Mouse (Mus musculus): Measurements from ENCODE around the gene Wars. TPM values are rescaled to one million over a fixed set of nuclear protein-coding genes. Genes with fewer than 3 reads are reported as not detected.

Wars gene
- polyA plus RNA-seq, 1 experiment from 2014 or later, result 34.5 TPM

DNA sequence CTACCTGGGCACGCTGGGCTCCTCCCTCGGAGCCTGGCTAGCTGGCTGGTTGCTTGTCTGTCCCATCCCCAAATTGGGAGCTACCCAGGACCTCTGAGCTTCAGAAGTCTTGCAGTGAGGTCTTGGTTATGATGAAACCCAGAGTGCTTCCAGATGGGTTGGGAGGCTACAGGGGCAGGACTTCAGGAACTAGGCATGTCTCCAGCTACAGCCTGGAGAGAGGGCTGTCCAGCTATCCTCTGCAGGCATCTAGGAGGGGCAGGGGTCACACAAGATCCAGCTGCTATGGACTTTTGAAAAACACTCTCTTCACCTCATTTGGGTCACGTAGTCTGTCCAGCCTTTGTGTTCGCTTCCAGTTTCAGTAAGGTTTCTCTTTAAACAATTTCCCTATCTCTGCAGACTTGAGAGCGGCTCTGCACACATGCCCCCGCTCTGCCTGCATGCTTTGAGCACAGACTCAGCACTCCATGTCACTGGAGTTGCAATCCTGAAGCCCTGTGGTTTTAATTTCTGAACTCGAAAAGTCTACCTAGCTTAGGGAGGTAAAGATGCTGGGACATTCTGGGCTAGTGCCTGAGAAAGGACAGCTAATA, 36.3 kb downstream of the Wars start:
- Histone ChIP-seq H3K27ac (ENCODE audit: low read depth, low read length) (no peak overlapping the region), H3K9me3 (ENCODE audit: control insufficient read depth) (no peaks in the 10 kb centered on the region), H3K27me3 (replicated peaks; ENCODE audit: control insufficient read depth, insufficient read depth, low read length) (no peaks in the 10 kb centered on the region), H3K36me3 (ENCODE audit: control insufficient read depth, insufficient read depth) (peaks cover 24% of the 10 kb centered on the region), H3K9ac (ENCODE audit: low read depth, low read length) (no peak overlapping the region), H3K4me3 (ENCODE audit: low read depth, low read length) (no peak overlapping the region), H3K4me2 (replicated peaks; ENCODE audit: low read depth) (no peak overlapping the region), H3K4me1 (replicated peaks; ENCODE audit: control insufficient read depth, insufficient read depth, low read length) (no peaks in the 10 kb centered on the region)
- no peak for ATAC-seq
- 68% methylated on average over 7 of the region's 7 CpGs for WGBS
- no peak for TF ChIP-seq CTCF (IDR thresholded peaks at IDR 0.05; ENCODE audit: low read depth)

DNA sequence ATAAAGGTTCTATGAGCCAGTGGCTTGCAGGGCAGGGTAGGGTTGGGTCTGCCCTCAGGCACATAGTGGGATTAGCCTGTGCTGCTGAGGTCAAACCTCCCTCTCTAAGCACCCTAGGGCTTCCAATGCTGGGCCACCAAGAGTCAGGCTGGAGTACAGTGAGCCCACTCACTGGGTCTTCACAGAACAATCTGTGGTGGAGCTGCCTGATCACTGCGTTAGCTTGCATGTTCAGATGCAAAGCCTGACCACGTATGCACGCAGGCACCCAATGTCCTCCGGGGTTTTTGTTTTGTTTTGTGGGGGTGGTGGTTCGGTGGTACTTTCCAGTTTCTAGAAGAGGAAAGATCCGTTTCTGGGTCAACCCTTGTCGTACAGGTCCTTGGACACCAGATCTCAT, 36.9 kb downstream of the Wars start:
- H3K9ac ChIP-seq (ENCODE audit: low read depth, low read length), result no peak overlapping the region
- H3K27ac ChIP-seq (ENCODE audit: low read depth, low read length), result no peak overlapping the region
- H3K9me3 ChIP-seq (ENCODE audit: control insufficient read depth), result no peaks in the 10 kb centered on the region
- H3K36me3 ChIP-seq (ENCODE audit: control insufficient read depth, insufficient read depth), result peaks cover 21% of the 10 kb centered on the region
- WGBS, result 88% methylated on average over 7 of the region's 7 CpGs
- TF ChIP-seq CTCF (IDR thresholded peaks at IDR 0.05; ENCODE audit: low read depth), result no peak
- H3K4me1 ChIP-seq (replicated peaks; ENCODE audit: control insufficient read depth, insufficient read depth, low read length), result no peaks in the 10 kb centered on the region
- H3K27me3 ChIP-seq (replicated peaks; ENCODE audit: control insufficient read depth, insufficient read depth, low read length), result no peaks in the 10 kb centered on the region
- no peak for ATAC-seq
- no peak overlapping the region for H3K4me2 ChIP-seq (replicated peaks; ENCODE audit: low read depth)
- H3K4me3 ChIP-seq (ENCODE audit: low read depth, low read length), result no peak overlapping the region

DNA sequence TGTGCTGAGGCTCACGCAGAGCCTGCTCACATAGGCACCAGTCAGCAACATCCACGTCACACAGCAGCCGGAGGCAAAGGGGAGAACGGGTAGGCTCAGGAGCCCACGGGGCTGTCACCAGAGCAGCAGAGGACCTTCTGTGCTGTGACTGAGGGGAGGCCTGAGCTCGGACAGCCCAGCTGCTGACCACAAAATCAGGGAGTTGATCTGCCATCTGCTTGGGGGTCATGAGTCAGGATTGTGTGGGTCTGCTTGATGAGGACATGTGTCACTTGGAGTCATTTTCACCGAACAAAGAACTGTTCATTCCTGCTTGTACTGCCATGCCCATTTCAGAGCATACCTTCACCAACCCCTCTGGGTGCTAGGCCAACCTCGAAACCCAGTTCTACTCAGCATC, 37.8 kb downstream of the Wars start:
- Histone ChIP-seq H3K4me2 (replicated peaks; ENCODE audit: low read depth) (0 out of 2 replicates have a peak overlapping the region, but pooled peaks have one; percentile 37), H3K27me3 (replicated peaks; ENCODE audit: control insufficient read depth, insufficient read depth, low read length) (no peaks in the 10 kb centered on the region), H3K27ac (ENCODE audit: low read depth, low read length) (no peak overlapping the region), H3K9me3 (ENCODE audit: control insufficient read depth) (no peaks in the 10 kb centered on the region), H3K4me3 (ENCODE audit: low read depth, low read length) (no peak overlapping the region), H3K36me3 (ENCODE audit: control insufficient read depth, insufficient read depth) (peaks cover 15% of the 10 kb centered on the region), H3K9ac (ENCODE audit: low read depth, low read length) (no peak overlapping the region), H3K4me1 (replicated peaks; ENCODE audit: control insufficient read depth, insufficient read depth, low read length) (no peaks in the 10 kb centered on the region)
- no peak for TF ChIP-seq CTCF (IDR thresholded peaks at IDR 0.05; ENCODE audit: low read depth)
- ATAC-seq, result no peak
- 86% methylated on average over 8 of the region's 8 CpGs for WGBS

DNA sequence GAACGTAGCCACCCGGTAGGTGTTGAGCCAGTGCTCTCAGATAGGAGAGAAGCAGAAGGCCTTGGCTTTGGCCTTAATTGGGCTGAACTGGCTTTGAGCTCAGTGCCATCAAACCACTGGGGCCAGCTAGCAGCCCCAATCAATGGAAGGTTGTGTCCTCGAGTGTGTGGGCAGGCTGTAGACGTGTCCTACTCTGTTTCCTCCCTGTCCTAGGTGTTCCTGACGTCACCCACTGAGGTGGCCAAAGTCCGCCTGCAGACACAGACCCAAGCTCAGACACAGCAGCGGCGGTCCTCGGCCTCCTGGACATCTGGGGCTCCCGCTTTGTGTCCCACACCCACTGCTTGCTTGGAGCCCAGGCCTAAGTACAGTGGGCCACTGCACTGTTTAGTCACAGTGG, 38.9 kb downstream of the Wars start:
- TF ChIP-seq CTCF (IDR thresholded peaks at IDR 0.05; ENCODE audit: low read depth), result no peak
- ATAC-seq, result peak; percentile 87
- peak overlapping the region; percentile 37; the same call in 1 of the 2 replicates for H3K4me2 ChIP-seq (replicated peaks; ENCODE audit: low read depth)
- no peak overlapping the region for H3K4me3 ChIP-seq (ENCODE audit: low read depth, low read length)
- H3K9ac ChIP-seq (ENCODE audit: low read depth, low read length), result no peak overlapping the region
- 55% methylated on average over 10 of the region's 10 CpGs for WGBS
- H3K27ac ChIP-seq (ENCODE audit: low read depth, low read length), result peak overlapping the region; percentile 9; the same call in 1 of the 2 replicates
- no peaks in the 10 kb centered on the region for H3K9me3 ChIP-seq (ENCODE audit: control insufficient read depth)
- H3K4me1 ChIP-seq (replicated peaks; ENCODE audit: control insufficient read depth, insufficient read depth, low read length), result no peaks in the 10 kb centered on the region
- H3K27me3 ChIP-seq (replicated peaks; ENCODE audit: control insufficient read depth, insufficient read depth, low read length), result no peaks in the 10 kb centered on the region
- peaks cover 4% of the 10 kb centered on the region; the same call in 1 of the 2 replicates for H3K36me3 ChIP-seq (ENCODE audit: control insufficient read depth, insufficient read depth)

DNA sequence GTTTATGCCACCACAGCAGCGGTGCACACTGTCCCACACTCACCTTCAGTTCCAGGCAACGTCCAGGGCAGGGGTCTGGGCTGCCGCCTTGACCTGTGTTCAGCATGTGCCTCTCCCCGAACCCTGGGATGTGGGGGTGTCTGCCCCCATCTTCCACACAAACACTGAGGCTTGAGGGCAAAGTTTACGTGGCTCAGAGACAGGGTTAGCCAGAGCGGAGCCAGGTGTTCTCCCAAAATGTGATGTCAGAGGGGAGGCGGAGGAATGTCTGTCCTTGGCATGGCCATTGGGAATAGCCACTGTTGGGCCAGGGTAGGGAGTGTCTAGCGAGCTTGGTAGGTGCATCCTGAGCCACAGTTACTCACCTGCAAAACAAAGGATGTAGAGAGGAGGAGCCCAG, 41.2 kb downstream of the Wars start:
- H3K27ac ChIP-seq (ENCODE audit: low read depth, low read length), result no peak overlapping the region
- no peak for ATAC-seq
- 86% methylated on average over 8 of the region's 8 CpGs for WGBS
- H3K36me3 ChIP-seq (ENCODE audit: control insufficient read depth, insufficient read depth), result no peaks in the 10 kb centered on the region
- H3K4me1 ChIP-seq (replicated peaks; ENCODE audit: control insufficient read depth, insufficient read depth, low read length), result no peaks in the 10 kb centered on the region
- H3K27me3 ChIP-seq (replicated peaks; ENCODE audit: control insufficient read depth, insufficient read depth, low read length), result no peaks in the 10 kb centered on the region
- H3K9me3 ChIP-seq (ENCODE audit: control insufficient read depth), result no peaks in the 10 kb centered on the region
- no peak for TF ChIP-seq CTCF (IDR thresholded peaks at IDR 0.05; ENCODE audit: low read depth)
- H3K4me3 ChIP-seq (ENCODE audit: low read depth, low read length), result no peak overlapping the region
- H3K4me2 ChIP-seq (replicated peaks; ENCODE audit: low read depth), result no peak overlapping the region
- no peak overlapping the region for H3K9ac ChIP-seq (ENCODE audit: low read depth, low read length)

DNA sequence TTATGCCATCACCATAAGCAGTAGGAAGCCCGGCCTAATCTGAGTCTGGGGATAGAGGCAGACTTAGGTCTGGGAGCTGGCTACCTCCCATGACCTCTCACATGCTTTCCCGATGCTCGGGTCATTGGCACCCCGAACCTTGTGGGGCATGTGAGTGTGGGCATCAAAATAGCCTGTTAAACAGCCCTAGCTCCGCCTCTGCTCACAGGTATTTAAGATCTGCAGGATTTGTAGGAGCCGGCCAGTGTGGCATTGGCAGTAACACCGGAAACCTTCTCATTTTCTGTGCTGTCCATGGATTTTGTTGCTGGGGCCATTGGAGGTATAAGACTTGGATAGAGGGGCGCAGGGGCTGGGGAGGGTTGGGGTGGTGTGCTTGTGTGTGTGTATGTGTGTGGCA, 43.1 kb downstream of the Wars start:
- Histone ChIP-seq H3K4me1 (replicated peaks; ENCODE audit: control insufficient read depth, insufficient read depth, low read length) (no peaks in the 10 kb centered on the region), H3K27ac (ENCODE audit: low read depth, low read length) (no peak overlapping the region), H3K9me3 (ENCODE audit: control insufficient read depth) (no peaks in the 10 kb centered on the region), H3K4me2 (replicated peaks; ENCODE audit: low read depth) (no peak overlapping the region), H3K9ac (ENCODE audit: low read depth, low read length) (no peak overlapping the region), H3K27me3 (replicated peaks; ENCODE audit: control insufficient read depth, insufficient read depth, low read length) (no peaks in the 10 kb centered on the region), H3K4me3 (ENCODE audit: low read depth, low read length) (no peak overlapping the region), H3K36me3 (ENCODE audit: control insufficient read depth, insufficient read depth) (no peaks in the 10 kb centered on the region)
- TF ChIP-seq CTCF (IDR thresholded peaks at IDR 0.05; ENCODE audit: low read depth), result no peak
- WGBS, result 84% methylated on average over 8 of the region's 8 CpGs
- no peak for ATAC-seq

DNA sequence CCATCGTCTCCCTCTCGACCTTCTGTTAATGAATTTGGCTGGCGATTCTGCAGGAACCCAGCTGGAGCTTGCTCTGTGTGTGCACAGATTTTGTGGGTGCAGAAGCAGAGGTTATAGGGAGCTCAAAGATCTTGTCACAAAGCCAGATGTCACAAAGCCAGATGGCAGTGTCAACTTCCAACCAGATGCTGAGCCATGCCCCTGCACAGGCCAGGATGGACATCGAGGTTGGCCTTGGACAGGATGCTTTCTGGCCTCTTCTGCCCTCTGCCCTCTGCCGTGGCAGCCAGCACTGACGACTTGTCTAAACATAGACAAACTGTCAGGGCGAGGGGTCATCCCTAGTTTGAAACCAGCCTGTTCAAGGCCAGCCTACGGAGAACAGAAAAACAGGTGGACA, 43.8 kb downstream of the Wars start:
- no peak for ATAC-seq
- Histone ChIP-seq H3K4me3 (ENCODE audit: low read depth, low read length) (no peak overlapping the region), H3K27ac (ENCODE audit: low read depth, low read length) (no peak overlapping the region), H3K27me3 (replicated peaks; ENCODE audit: control insufficient read depth, insufficient read depth, low read length) (no peaks in the 10 kb centered on the region), H3K4me1 (replicated peaks; ENCODE audit: control insufficient read depth, insufficient read depth, low read length) (no peaks in the 10 kb centered on the region), H3K36me3 (ENCODE audit: control insufficient read depth, insufficient read depth) (no peaks in the 10 kb centered on the region), H3K4me2 (replicated peaks; ENCODE audit: low read depth) (no peak overlapping the region), H3K9ac (ENCODE audit: low read depth, low read length) (no peak overlapping the region), H3K9me3 (ENCODE audit: control insufficient read depth) (no peaks in the 10 kb centered on the region)
- no peak for TF ChIP-seq CTCF (IDR thresholded peaks at IDR 0.05; ENCODE audit: low read depth)
- WGBS, result 52% methylated on average over 8 of the region's 8 CpGs
